Comparison of ENCODE assay signal across 9 mouse cellular contexts in the genomic region with DNA sequence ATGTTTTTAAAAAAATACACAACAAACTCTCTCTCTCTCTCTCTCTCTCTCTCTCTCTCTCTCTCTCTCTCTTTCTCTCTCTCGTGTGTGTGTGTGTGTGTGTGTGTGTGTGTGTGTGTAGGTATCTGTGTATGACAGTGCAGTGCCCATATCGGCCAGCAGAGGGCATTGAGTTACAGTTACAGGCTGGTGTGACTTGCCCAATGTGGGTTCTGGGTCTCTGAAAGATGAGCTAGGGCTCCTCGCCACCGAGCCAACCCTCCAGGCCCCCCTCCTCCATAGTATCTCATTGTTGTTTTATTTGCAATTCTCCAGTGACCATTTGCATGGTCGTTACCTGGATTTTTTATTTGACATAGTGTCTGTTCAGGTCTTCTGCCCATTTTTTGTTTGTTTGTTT. TPM values are rescaled to one million over a fixed set of nuclear protein-coding genes. Genes with fewer than 3 reads are reported as not detected.
DNase-seq lines count a peak whose midpoint lies in the region; ATAC-seq and TF ChIP-seq lines count a peak whose summit lies in the region.
"Had no signal": no experiment of that assay in that cellular context is flagged by ENCODE, and none has a peak within 500 bp of the region (broad histone marks: within the 10 kb centered on the region; RNA-seq: fewer than 3 reads in every experiment).

No protein-coding gene starts in this region.

- no peak for ATAC-seq in liver, embryonic 12.5 days

- H3K79me2 ChIP-seq in liver, adult 2 months (ENCODE audit: control insufficient read depth, insufficient read depth, low read length): no peaks in the 10 kb centered on the region

- TF ChIP-seq CTCF in liver, adult 2 months (IDR thresholded peaks at IDR 0.05; ENCODE audit: low read depth, low read length): peak; percentile 43

- H3K9me3 ChIP-seq in liver, embryonic 12.5 days (replicated peaks): no peaks in the 10 kb centered on the region
- H3K9me3 ChIP-seq in hindbrain, embryonic 10.5 days: peaks cover 2% of the 10 kb centered on the region; the same call in 1 of the 2 replicates

- no peak for TF ChIP-seq POLR2A in liver, adult 2 months (IDR thresholded peaks at IDR 0.05; ENCODE audit: extremely low read depth, insufficient read depth, low read length)

- no peak overlapping the region for H3K9ac ChIP-seq in liver, adult 2 months (ENCODE audit: low read depth, low read length)
- no peak overlapping the region for H3K9ac ChIP-seq in liver, embryonic 12.5 days

- no peaks in the 10 kb centered on the region for H3K36me3 ChIP-seq in liver, adult 2 months (ENCODE audit: control insufficient read depth, insufficient read depth, low read length)
- no peaks in the 10 kb centered on the region for H3K36me3 ChIP-seq in liver, embryonic 12.5 days
- H3K36me3 ChIP-seq in hindbrain, embryonic 10.5 days: no peaks in the 10 kb centered on the region

- H3K4me2 ChIP-seq in liver, embryonic 12.5 days: no peak overlapping the region

- no peaks in the 10 kb centered on the region for H3K27me3 ChIP-seq in liver, adult 2 months (ENCODE audit: control insufficient read depth, insufficient read depth, low read length)
- no peaks in the 10 kb centered on the region for H3K27me3 ChIP-seq in liver, embryonic 12.5 days (replicated peaks)
- H3K27me3 ChIP-seq in hindbrain, embryonic 10.5 days (ENCODE audit: insufficient read depth, poor library complexity, severe bottlenecking): no peaks in the 10 kb centered on the region

- WGBS in liver, adult 2 months: 91% methylated on average over 5 of the region's 5 CpGs
- WGBS in liver, embryonic 12.5 days (ENCODE audit: insufficient replicate concordance): 53% methylated on average over 5 of the region's 5 CpGs
- WGBS in hindbrain, embryonic 10.5 days: 91% methylated on average over 5 of the region's 5 CpGs

- no peak overlapping the region for H3K4me3 ChIP-seq in liver, adult 2 months (ENCODE audit: insufficient read depth, low read depth, low read length)
- no peak overlapping the region for H3K4me3 ChIP-seq in liver, embryonic 12.5 days
- no peak overlapping the region for H3K4me3 ChIP-seq in hindbrain, embryonic 10.5 days

- H3K27ac ChIP-seq in liver, adult 2 months (replicated peaks; ENCODE audit: insufficient read depth, low read depth, low read length): no peak overlapping the region
- H3K27ac ChIP-seq in liver, embryonic 12.5 days: no peak overlapping the region
- H3K27ac ChIP-seq in hindbrain, embryonic 10.5 days: no peak overlapping the region

- H3K4me1 ChIP-seq in liver, adult 2 months (ENCODE audit: control insufficient read depth, insufficient read depth, low read length): no peaks in the 10 kb centered on the region; the same call in 1 of the 2 replicates
- no peaks in the 10 kb centered on the region for H3K4me1 ChIP-seq in liver, embryonic 12.5 days
- H3K4me1 ChIP-seq in hindbrain, embryonic 10.5 days (replicated peaks): no peaks in the 10 kb centered on the region

- peak; percentile 8 for DNase-seq in embryo, embryonic 10.5 days (ENCODE audit: low spot score)
- no peak for DNase-seq in embryo, embryonic 11 days
- no peak for DNase-seq in liver, adult 2 months (ENCODE audit: extremely low read depth, low read depth, low spot score)
- peak; percentile 74 for DNase-seq in ZHBTc4 (ENCODE audit: low read depth, low spot score)
- peak; percentile 28 to 70 for DNase-seq in spleen, postnatal 4 days (ENCODE audit: low spot score in 2 of 2)
- DNase-seq in gastrocnemius, postnatal 10 days: no peak
- no peak for DNase-seq in hindbrain, embryonic 10.5 days (ENCODE audit: low spot score)
- DNase-seq: heart, adult 18-20 months had no signal

RNA-seq across cellular contexts. Expression of gene Fam107b, which starts 59.5 kb away (rescaled TPM):
- 50.6 and 68.6 TPM in 2 replicates for total RNA-seq in liver, adult 2 months (2014; rRNA removed)
- polyA plus RNA-seq in liver, adult 2 months (2012; rRNA removed): 13.7 and 18.3 TPM in 2 replicates
- 22.0 and 24.0 TPM in 2 replicates for polyA plus RNA-seq in liver, embryonic 12.5 days (2016; fragmentation: Nextera tagmentation; extraction: Ambion mirVana)
- total RNA-seq in gastrocnemius, postnatal 10 days (2021): 10 to 100 TPM; 12.7 to 14.0 TPM
- 44.2 and 46.8 TPM in 2 replicates for polyA plus RNA-seq in hindbrain, embryonic 10.5 days (2016; fragmentation: Nextera tagmentation; extraction: Ambion mirVana)

Comparison
In these comparisons a context has a peak if more than half of its experiments do, and no peak if none do; other contexts are left out.
1. DNase-seq: peak in embryo, embryonic 10.5 days (single experiment), ZHBTc4 (single experiment) and spleen, postnatal 4 days (2 of 2); none in embryo, embryonic 11 days (single experiment), liver, adult 2 months (single experiment), gastrocnemius, postnatal 10 days (single experiment) and hindbrain, embryonic 10.5 days (single experiment).